Mouse (Mus musculus): Measurements from ENCODE around the gene Tmem258. TPM values are rescaled to one million over a fixed set of nuclear protein-coding genes. Genes with fewer than 3 reads are reported as not detected.

Tmem258 gene
- total RNA-seq (2023) = 100 to 1,000 TPM; 113 to 128 TPM

GRCm38 (mm10) chr19:10203848-10204615, at the start of gene Tmem258, which contains the start of gene Fen1:
Tmem258 (plus strand) TSS chr19:10204014.
Fen1 (minus strand) TSS chr19:10204169.

GRCm38 (mm10) chr19:10182670-10183298, 21.0 kb upstream of the Tmem258 start, which contains the start of gene Fads1:
Fads1 (plus strand) TSS chr19:10182888.

DNA sequence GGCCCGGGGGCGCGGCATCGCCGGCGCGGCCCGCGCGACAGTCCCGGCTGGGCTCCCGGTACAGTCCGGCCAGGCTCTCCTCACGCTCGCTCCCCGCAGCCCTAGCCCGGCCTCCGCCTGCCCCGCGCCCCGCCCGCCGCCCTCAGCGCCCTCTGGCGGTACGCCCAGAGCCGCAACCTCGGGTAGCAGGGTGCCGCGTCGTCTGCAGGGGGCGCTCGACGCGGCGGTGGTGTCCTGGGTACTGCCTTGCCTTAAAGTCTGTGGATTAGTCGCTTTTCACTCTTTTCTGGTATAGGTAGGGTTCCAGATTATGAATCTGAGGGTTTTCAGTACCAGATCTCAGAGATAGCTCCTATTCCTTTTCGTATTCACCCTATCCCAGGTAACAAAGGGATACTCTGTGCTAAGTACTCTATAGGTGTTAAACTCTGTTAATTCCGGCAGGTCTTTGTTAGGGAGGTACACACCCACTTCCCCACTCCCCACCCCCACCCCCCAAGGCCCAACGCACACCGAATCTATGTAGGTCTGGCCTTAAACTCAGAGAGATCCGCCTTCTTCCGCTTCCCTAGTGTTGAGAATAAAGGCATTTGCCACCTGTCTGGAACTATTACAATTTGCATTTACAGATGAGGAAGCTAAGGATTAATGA, 37.0 kb downstream of the Tmem258 start, which contains the start of gene Myrf:
Myrf (minus strand) TSS at position 95 of the 652 bp plus-strand sequence.

Other genes starting within 250 kb of the Tmem258 start
- 100 to 1,000 TPM; 776 to 815 TPM for gene Fth1, start 223.4 kb upstream of the Tmem258 start, total RNA-seq (2023)
- not detected for gene Best1, start 202.4 kb upstream of the Tmem258 start, total RNA-seq (2023)
- gene Rab3il1, start 202.3 kb upstream of the Tmem258 start, total RNA-seq (2023) = under 1 TPM; 0.41 to 0.64 TPM
- gene Fads3, start 162.4 kb upstream of the Tmem258 start, total RNA-seq (2023) = 1 to 10 TPM in 1 of 2 experiments, under 1 TPM in 1; 0.23 to 2.2 TPM
- gene Fads2, start 102.3 kb upstream of the Tmem258 start, total RNA-seq (2023) = 1 to 10 TPM in 1 of 2 experiments, under 1 TPM in 1; 0.89 to 1.9 TPM
- gene Fads1, start 21.1 kb upstream of the Tmem258 start, total RNA-seq (2023) = 10 to 100 TPM; 21.1 to 21.3 TPM
- gene Fen1, start 155 bp downstream of the Tmem258 start, total RNA-seq (2023) = 10 to 100 TPM; 24.3 to 26.6 TPM
- gene Myrf, start 36.7 kb downstream of the Tmem258 start, total RNA-seq (2023) = under 1 TPM in 1 of 2 experiments, not detected in 1; 0.12 TPM
- gene Dagla, start 100.9 kb downstream of the Tmem258 start, total RNA-seq (2023) = under 1 TPM in 1 of 2 experiments, not detected in 1; 0.09 TPM
- not detected for gene Syt7, start 185.1 kb downstream of the Tmem258 start, total RNA-seq (2023)